Mouse (Mus musculus) monocyte, adult 2 months (primary cell): Measurements from ENCODE around the gene Plxna4.

Source experiments
- DNase-seq, 2 experiments: peaks; one replicate each; pipeline ENCODE4 v3.0.0; 2022; ENCODE audit warnings: low spot score in 2 of 2, low read depth in 1 of 2

Gene Plxna4

GRCm38 (mm10) chr6:32183651-32184185, 404.3 kb downstream of the Plxna4 start:
- DNase-seq, result no peak

GRCm38 (mm10) chr6:32180012-32180358, 408.0 kb downstream of the Plxna4 start:
- DNase-seq, result no peak

- DNase-seq, result no peak
These were observed 408.5 kb downstream of the Plxna4 start for GRCm38 (mm10) chr6:32179346-32180011.

GRCm38 (mm10) chr6:32177905-32178304, 410.1 kb downstream of the Plxna4 start:
- no peak for DNase-seq

- no peak for DNase-seq
These were observed 420.3 kb downstream of the Plxna4 start for GRCm38 (mm10) chr6:32167725-32168124.

GRCm38 (mm10) chr6:32160370-32160769, 427.6 kb downstream of the Plxna4 start:
- DNase-seq, result no peak

- DNase-seq, result no peak
These were observed 428.1 kb downstream of the Plxna4 start for GRCm38 (mm10) chr6:32159931-32160330.

- no peak for DNase-seq
These were observed 429.6 kb downstream of the Plxna4 start for GRCm38 (mm10) chr6:32158347-32158746.

GRCm38 (mm10) chr6:32153170-32153569, 434.8 kb downstream of the Plxna4 start:
- DNase-seq, result no peak

- no peak for DNase-seq
These were observed 437.2 kb downstream of the Plxna4 start for GRCm38 (mm10) chr6:32150836-32151235.

- DNase-seq, result no peak
These were observed 443.2 kb downstream of the Plxna4 start for GRCm38 (mm10) chr6:32144771-32145170.

GRCm38 (mm10) chr6:32139537-32139936, 448.5 kb downstream of the Plxna4 start:
- DNase-seq, result no peak

- DNase-seq, result no peak
These were observed 461.1 kb downstream of the Plxna4 start for GRCm38 (mm10) chr6:32126914-32127313.

- no peak for DNase-seq
These were observed 465.3 kb downstream of the Plxna4 start for GRCm38 (mm10) chr6:32122584-32123265.

- no peak for DNase-seq
These were observed 467.1 kb downstream of the Plxna4 start for GRCm38 (mm10) chr6:32120931-32121330.

GRCm38 (mm10) chr6:32109207-32109606, 478.8 kb downstream of the Plxna4 start:
- DNase-seq, result no peak

- DNase-seq, result no peak
These were observed 482.3 kb downstream of the Plxna4 start for GRCm38 (mm10) chr6:32105547-32106275.
